Mouse (Mus musculus): ENCODE measurements around the gene Cdkal1. TPM values are rescaled to one million over a fixed set of nuclear protein-coding genes. Genes with fewer than 3 reads are reported as not detected.

The Cdkal1 gene
- polyA plus RNA-seq, 1 experiment from 2014 or later, result 21.6 TPM

DNA sequence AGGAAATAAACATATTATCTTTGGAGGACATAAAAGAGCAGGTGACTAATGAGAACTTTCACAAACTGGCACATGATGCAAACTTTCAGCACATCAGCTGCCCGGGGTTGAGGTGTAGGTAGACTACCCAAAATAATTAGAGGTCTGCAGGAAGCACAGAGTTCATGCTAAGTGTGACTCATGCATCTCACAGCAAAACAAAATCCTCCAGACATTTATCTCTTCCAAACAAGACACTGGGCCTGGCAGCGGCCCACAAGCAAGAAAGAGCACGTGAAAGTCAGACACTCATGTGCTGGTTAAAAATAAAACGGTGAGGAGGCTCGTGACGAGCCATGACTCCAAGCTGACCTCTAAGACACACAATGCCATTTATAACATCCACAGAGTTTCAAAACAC lies 217.7 kb downstream of the Cdkal1 start:
- no peak for ATAC-seq (ENCODE audit: low read depth)
- no peak overlapping the region for H3K4me3 ChIP-seq

DNA sequence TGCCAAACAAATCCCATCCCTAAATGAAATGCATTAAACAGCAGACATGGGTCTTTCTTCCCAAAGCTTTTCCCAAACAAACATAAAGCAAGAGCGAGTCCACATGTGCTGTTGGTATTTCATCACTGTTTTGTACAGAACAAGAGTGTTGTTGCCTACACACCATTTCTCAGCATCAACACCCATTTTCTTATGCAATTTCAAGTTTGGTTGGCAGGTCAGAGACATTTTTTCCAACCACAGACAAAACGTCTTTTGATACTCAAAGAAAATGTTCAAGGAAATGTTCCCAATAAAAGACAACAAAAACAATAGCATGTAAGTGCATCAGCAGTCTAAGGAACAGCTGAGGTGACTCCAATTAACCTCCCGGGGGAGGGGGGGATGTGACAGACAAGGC lies 219.9 kb downstream of the Cdkal1 start:
- no peak for ATAC-seq (ENCODE audit: low read depth)
- Histone ChIP-seq H3K27ac (replicated peaks) (no peak overlapping the region), H3K36me3 (no peaks in the 10 kb centered on the region), H3K9me3 (no peaks in the 10 kb centered on the region), H3K9ac (no peak overlapping the region), H3K4me1 (replicated peaks) (no peaks in the 10 kb centered on the region), H3K27me3 (no peaks in the 10 kb centered on the region), H3K4me3 (no peak overlapping the region), H3K4me2 (no peak overlapping the region)
- WGBS, result 83% methylated on average over 3 of the region's 3 CpGs

More for the DNA sequence above, 217.7 kb downstream of the Cdkal1 start:
- Histone ChIP-seq H3K27ac (replicated peaks) (no peak overlapping the region), H3K27me3 (no peaks in the 10 kb centered on the region), H3K4me2 (no peak overlapping the region), H3K9ac (no peak overlapping the region), H3K36me3 (no peaks in the 10 kb centered on the region), H3K4me1 (replicated peaks) (no peaks in the 10 kb centered on the region), H3K9me3 (no peaks in the 10 kb centered on the region)
- WGBS, result 85% methylated on average over 6 of the region's 6 CpGs

DNA sequence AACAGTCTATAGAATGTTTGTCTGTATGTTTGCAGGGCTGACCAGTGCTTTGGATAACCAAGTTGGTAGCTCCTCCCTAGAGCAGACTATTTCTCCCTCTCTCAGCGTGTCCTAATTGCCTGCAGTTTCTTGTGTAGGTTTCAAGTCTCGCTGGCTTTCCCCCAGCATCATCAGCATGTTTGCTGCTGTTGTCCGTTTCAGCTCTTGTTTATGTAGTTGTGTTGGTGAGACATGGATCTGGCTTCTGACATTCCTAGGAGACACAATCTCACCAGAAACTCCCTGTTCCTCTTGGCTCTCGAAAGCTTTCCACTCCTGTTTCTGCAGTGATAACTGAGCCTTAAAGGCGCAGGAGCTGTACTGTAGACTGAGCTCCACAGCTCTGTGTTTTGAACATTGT lies 224.1 kb downstream of the Cdkal1 start:
- no peaks in the 10 kb centered on the region for H3K27me3 ChIP-seq
- no peak overlapping the region for H3K27ac ChIP-seq (replicated peaks)
- no peak overlapping the region for H3K4me3 ChIP-seq
- H3K4me2 ChIP-seq, result no peak overlapping the region
- H3K9me3 ChIP-seq, result no peaks in the 10 kb centered on the region
- WGBS, result 76% methylated on average over 5 of the region's 5 CpGs
- H3K4me1 ChIP-seq (replicated peaks), result peaks cover 3% of the 10 kb centered on the region; the same call in 1 of the 2 replicates
- ATAC-seq (ENCODE audit: low read depth), result no peak
- H3K36me3 ChIP-seq, result no peaks in the 10 kb centered on the region
- no peak overlapping the region for H3K9ac ChIP-seq

DNA sequence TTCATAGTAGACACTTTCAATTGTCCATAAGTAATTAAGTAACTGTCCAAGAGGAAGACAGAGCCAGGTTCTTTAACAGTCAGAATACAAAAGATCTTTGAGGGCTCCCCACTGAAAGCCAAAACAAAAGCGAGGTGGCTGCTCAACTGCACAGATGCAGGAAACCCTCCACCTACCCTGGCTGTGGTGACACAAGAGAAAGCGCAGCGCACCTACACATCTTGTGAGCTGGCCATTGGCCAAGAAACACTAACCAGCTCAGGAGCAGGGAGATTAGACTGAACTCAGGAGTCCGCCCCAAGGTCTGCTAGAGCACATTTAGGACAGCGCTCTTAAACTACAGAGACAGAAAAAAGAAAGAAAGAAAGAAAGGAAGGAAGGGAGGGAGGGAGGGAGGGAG lies 226.9 kb downstream of the Cdkal1 start:
- no peaks in the 10 kb centered on the region for H3K9me3 ChIP-seq
- 68% methylated on average over 5 of the region's 5 CpGs for WGBS
- ATAC-seq (ENCODE audit: low read depth), result no peak
- H3K9ac ChIP-seq, result no peak overlapping the region
- no peak overlapping the region for H3K27ac ChIP-seq (replicated peaks)
- H3K27me3 ChIP-seq, result no peaks in the 10 kb centered on the region
- H3K4me3 ChIP-seq, result no peak overlapping the region
- no peaks in the 10 kb centered on the region for H3K36me3 ChIP-seq
- no peak overlapping the region for H3K4me2 ChIP-seq
- H3K4me1 ChIP-seq (replicated peaks), result peaks cover 3% of the 10 kb centered on the region; the same call in 1 of the 2 replicates

DNA sequence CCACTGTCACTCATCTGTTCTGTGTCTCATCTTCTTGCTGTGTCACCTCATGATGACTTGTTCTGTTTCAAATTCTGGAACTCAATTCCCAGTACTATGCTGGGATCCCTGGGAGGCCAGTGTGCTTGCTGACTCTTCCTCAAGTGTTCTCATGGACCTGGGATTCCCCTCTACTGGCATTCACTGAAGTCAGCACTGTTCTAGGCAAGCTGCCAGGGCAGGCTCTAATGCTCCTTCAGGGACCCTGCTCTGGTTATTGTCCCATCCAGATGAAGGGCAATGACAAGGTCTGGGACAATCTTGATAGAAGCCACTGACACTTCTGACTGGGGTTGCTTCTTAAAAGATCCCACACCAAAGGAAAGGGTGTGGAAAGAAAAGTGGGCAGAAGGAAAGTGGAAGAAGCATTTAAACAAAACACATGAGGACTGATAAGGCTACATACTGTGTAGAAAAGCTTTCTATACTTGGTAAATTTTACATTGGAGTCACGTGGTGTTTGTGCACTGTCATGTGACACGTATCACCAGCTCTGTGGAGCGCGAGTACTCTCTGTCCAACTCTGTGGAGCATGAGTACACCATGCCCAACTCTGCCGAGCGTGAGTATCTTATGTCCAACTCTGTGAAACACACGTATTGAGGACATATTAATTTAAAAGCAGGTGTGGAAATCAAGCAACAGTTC lies 227.9 kb downstream of the Cdkal1 start:
- no peaks in the 10 kb centered on the region for H3K27me3 ChIP-seq
- H3K36me3 ChIP-seq, result no peaks in the 10 kb centered on the region
- no peak overlapping the region for H3K4me2 ChIP-seq
- 93% methylated on average over 7 of the region's 7 CpGs for WGBS
- no peak overlapping the region for H3K27ac ChIP-seq (replicated peaks)
- H3K4me3 ChIP-seq, result no peak overlapping the region
- H3K9ac ChIP-seq, result no peak overlapping the region
- ATAC-seq (ENCODE audit: low read depth), result no peak
- no peaks in the 10 kb centered on the region for H3K9me3 ChIP-seq
- peaks cover 3% of the 10 kb centered on the region; the same call in 1 of the 2 replicates for H3K4me1 ChIP-seq (replicated peaks)

DNA sequence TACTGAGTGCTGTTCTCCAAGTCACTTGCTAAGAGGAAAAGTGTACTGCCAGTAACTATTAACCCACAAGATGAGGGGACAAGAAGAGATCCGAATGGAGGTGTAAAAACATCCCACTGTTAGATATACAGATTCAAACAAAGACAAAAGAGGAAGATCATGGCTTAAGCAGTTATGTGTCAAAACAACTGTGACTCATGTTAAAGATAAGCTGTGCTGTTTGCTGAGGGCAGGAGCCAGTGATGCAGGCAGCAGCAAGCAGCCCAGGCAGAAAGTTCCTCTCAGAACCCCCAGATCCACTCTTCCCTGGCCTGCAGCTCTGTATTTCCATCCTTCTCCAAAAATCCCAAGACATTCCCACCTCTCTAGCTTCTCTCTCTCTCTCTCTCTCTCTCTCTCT lies 230.5 kb downstream of the Cdkal1 start:
- no peak overlapping the region for H3K4me2 ChIP-seq
- H3K9me3 ChIP-seq, result no peaks in the 10 kb centered on the region
- H3K27me3 ChIP-seq, result no peaks in the 10 kb centered on the region
- H3K4me1 ChIP-seq (replicated peaks), result peaks cover 20% of the 10 kb centered on the region
- H3K4me3 ChIP-seq, result no peak overlapping the region
- H3K36me3 ChIP-seq, result no peaks in the 10 kb centered on the region
- H3K9ac ChIP-seq, result no peak overlapping the region
- 87% methylated on average over 1 of the region's 1 CpGs for WGBS
- ATAC-seq (ENCODE audit: low read depth), result no peak
- no peak overlapping the region for H3K27ac ChIP-seq (replicated peaks)

DNA sequence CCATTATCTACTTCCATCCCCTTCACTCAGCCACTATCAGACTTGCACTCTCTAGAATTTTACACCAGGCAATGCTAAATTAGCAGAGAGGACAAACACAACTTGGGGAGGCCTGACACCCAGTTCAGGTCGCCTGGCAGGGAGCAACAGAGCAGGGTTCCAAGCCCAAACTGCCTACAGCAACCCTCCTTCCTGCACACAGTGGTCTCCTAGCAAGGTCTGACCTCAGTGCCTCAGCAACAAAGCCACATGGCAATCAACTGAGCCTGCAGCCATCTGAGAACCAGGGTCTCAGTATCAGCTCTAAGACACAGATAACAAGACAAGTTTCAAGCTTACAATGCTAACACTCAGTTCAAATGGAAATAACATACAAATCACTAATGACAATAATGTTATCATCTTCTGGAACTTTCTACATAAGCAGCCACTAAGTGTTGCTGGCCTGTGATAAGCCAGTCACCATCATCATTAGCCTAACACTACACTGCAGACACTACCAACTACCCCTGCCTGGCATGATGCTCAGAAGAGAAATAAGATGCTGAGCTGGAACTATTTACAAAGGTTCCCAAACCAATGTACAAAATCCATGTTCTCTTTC lies 231.7 kb downstream of the Cdkal1 start:
- WGBS, result 85% methylated on average over 1 of the region's 1 CpGs
- no peak for ATAC-seq (ENCODE audit: low read depth)
- H3K9me3 ChIP-seq, result no peaks in the 10 kb centered on the region
- H3K4me3 ChIP-seq, result no peak overlapping the region
- H3K9ac ChIP-seq, result no peak overlapping the region
- H3K36me3 ChIP-seq, result no peaks in the 10 kb centered on the region
- no peak overlapping the region for H3K4me2 ChIP-seq
- H3K27me3 ChIP-seq, result no peaks in the 10 kb centered on the region
- H3K27ac ChIP-seq (replicated peaks), result no peak overlapping the region
- H3K4me1 ChIP-seq (replicated peaks), result peaks cover 18% of the 10 kb centered on the region

DNA sequence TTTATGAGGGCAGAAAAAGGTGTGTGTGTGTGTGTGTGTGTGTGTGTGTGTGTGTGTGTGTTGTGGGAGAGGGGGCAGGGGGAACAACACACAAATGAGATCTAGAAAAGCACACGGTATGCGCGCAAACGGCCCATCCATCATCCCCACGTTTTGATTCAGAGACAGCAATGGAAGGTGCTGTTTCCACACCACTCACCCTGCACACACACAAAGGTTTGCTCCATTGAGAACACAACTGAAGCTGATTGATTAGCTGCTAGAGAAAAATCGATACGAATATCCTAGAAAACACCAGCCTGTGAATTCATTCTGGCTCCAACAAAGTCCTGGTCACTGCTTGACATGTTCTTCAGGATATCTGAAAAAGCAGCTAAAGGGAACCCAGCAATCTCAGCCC lies 233.6 kb downstream of the Cdkal1 start:
- peaks cover 18% of the 10 kb centered on the region for H3K4me1 ChIP-seq (replicated peaks)
- H3K9me3 ChIP-seq, result no peaks in the 10 kb centered on the region
- no peak overlapping the region; the same call in 1 of the 2 replicates for H3K27ac ChIP-seq (replicated peaks)
- ATAC-seq (ENCODE audit: low read depth), result 0 out of 2 replicates have a peak, but pooled peaks have one; percentile 32
- no peaks in the 10 kb centered on the region for H3K27me3 ChIP-seq
- 47% methylated on average over 7 of the region's 7 CpGs for WGBS
- no peak overlapping the region for H3K9ac ChIP-seq
- H3K4me2 ChIP-seq, result no peak overlapping the region
- no peak overlapping the region for H3K4me3 ChIP-seq
- H3K36me3 ChIP-seq, result no peaks in the 10 kb centered on the region

DNA sequence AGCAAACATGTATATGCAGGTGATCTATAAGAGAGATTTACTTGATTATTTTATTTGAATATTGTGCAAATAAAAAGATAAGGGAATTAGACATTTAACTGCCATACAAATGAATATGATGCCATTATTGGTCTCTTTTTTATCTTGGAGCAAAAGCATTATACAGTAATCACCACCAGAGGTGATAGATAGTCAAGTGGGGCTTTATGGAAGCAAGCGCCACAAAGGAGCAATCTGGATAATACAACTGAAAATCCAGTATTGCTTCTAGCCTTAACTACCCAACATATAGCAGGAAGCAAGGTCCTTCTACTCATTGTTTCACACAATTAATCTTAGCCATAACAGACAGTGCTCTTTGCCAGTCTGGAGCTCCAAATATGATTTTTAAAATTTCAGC lies 234.1 kb downstream of the Cdkal1 start:
- no peak overlapping the region for H3K4me2 ChIP-seq
- H3K36me3 ChIP-seq, result no peaks in the 10 kb centered on the region
- H3K4me1 ChIP-seq (replicated peaks), result peaks cover 18% of the 10 kb centered on the region
- no peaks in the 10 kb centered on the region for H3K27me3 ChIP-seq
- H3K4me3 ChIP-seq, result no peak overlapping the region
- no peaks in the 10 kb centered on the region for H3K9me3 ChIP-seq
- WGBS, result 62% methylated on average over 1 of the region's 1 CpGs
- 0 out of 2 replicates have a peak, but pooled peaks have one; percentile 56 for ATAC-seq (ENCODE audit: low read depth)
- no peak overlapping the region for H3K9ac ChIP-seq
- peak overlapping the region; percentile 7; the same call in 1 of the 2 replicates for H3K27ac ChIP-seq (replicated peaks)

DNA sequence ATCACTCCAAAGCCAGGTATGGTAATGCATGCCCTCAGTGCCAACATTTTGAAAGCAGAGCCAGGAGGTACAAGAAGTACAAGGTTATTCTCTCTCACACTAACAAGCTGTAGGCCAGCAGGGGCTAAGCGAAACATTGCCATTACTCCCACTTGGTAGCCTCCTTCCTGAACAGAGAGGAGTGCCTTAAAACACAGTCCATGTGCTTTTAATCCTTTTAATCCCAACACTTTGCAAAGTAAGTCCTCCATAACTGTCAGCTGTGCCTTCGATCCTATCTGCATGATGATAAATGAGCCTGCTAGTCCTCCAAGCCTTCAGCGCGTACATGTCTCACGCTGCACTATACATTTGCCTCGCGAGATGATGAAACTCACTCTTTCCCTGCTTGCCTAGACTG lies 234.6 kb downstream of the Cdkal1 start:
- H3K27me3 ChIP-seq, result no peaks in the 10 kb centered on the region
- WGBS, result 80% methylated on average over 7 of the region's 7 CpGs
- H3K9ac ChIP-seq, result no peak overlapping the region
- no peak overlapping the region for H3K4me2 ChIP-seq
- H3K36me3 ChIP-seq, result no peaks in the 10 kb centered on the region
- H3K27ac ChIP-seq (replicated peaks), result peak overlapping the region; percentile 24; the same call in 1 of the 2 replicates
- H3K4me3 ChIP-seq, result no peak overlapping the region
- H3K9me3 ChIP-seq, result no peaks in the 10 kb centered on the region
- peak; percentile 47; the same call in 1 of the 2 replicates for ATAC-seq (ENCODE audit: low read depth)
- peaks cover 18% of the 10 kb centered on the region for H3K4me1 ChIP-seq (replicated peaks)

DNA sequence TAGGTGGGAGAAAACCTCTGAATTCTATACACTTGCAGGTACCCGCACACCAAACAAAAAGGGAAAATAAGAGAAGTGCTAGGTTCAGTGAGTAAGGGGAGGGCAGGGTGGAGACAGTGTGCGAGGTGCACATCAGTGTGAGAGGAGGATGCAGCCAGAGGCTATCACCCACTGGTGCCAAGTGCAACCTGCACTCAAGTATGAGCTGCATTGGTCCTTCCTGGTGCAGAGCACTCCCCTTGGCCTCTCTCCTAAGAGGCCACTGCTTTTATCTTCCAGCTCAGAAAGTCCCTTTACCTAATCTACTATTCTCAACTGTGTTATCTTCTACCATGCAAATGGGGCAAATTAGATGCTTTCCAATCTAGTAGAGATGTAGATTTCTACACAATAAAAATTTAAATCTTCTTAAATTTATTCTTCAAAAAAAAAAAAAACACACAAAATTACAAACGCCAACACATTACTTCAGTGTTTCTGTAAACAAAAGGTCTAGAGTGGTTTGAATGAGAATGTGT lies 238.8 kb downstream of the Cdkal1 start:
- WGBS, result 90% methylated on average over 3 of the region's 3 CpGs
- Histone ChIP-seq H3K9ac (no peak overlapping the region), H3K4me2 (no peak overlapping the region), H3K27me3 (no peaks in the 10 kb centered on the region), H3K4me1 (replicated peaks) (peaks cover 35% of the 10 kb centered on the region), H3K27ac (replicated peaks) (no peak overlapping the region), H3K4me3 (no peak overlapping the region), H3K36me3 (no peaks in the 10 kb centered on the region), H3K9me3 (no peaks in the 10 kb centered on the region)
- no peak for ATAC-seq (ENCODE audit: low read depth)

DNA sequence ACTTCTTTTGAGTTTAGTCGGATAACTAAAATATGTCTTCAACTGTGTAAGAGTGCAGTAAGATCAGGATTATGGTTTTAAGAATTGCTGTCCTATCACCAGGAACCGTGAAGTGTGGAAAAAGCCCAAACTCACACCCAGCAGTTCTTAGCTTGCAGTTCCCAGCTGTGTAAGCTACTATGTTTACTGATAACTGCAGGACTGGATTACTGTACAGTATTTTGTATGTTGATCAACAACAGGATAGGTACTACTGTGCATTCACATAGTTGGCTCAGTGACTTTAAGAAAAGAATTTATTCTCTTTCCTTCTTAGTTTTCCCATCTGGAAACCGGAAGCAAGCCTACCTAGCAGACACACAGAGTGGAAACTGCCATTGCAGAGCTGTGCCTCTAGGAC lies 239.5 kb downstream of the Cdkal1 start:
- WGBS, result 92% methylated on average over 3 of the region's 3 CpGs
- Histone ChIP-seq H3K9me3 (no peaks in the 10 kb centered on the region), H3K27ac (replicated peaks) (no peak overlapping the region), H3K27me3 (no peaks in the 10 kb centered on the region), H3K4me1 (replicated peaks) (peaks cover 36% of the 10 kb centered on the region), H3K9ac (no peak overlapping the region), H3K4me3 (no peak overlapping the region), H3K4me2 (no peak overlapping the region), H3K36me3 (no peaks in the 10 kb centered on the region)
- ATAC-seq (ENCODE audit: low read depth), result no peak
